Mouse (Mus musculus) hindbrain, postnatal 0 days (tissue): ENCODE measurements around the gene Tor1aip2. TPM values are rescaled to one million over a fixed set of nuclear protein-coding genes. Genes with fewer than 3 reads are reported as not detected.

Experiments
- ATAC-seq: fragments of 200-750 bp; cut with Nextera tagmentation; 2 replicates; pipeline ENCODE4 v1.8.0; 2017; ENCODE audit warnings: mild to moderate bottlenecking, moderate TSS enrichment, moderate library complexity
- DNase-seq: peaks from one replicate; pipeline ENCODE4 v3.0.0-alpha.2; 2015; ENCODE audit warnings: low spot score
- H3K27ac ChIP-seq: fragments of 300-500 bp; sonication (generic); 2 replicates; pipeline ENCODE4 v1.5.1; 2014; ENCODE audit warnings: mild to moderate bottlenecking
- H3K27me3 ChIP-seq: fragments of 300-500 bp; sonication (generic); 2 replicates; pipeline ENCODE4 v1.6.1; 2014; ENCODE audit warnings: low read length, mixed read lengths; ENCODE audit not compliant: insufficient read depth
- H3K36me3 ChIP-seq: fragments of 300-500 bp; sonication (generic); 2 replicates; pipeline ENCODE4 v1.6.1; 2014; ENCODE audit warnings: low read length, mixed read lengths; ENCODE audit not compliant: insufficient read depth
- H3K4me1 ChIP-seq: fragments of 300-500 bp; sonication (generic); 2 replicates; pipeline ENCODE4 v1.6.1; 2014; ENCODE audit warnings: antibody characterized with exemption, low read length, mixed read lengths; ENCODE audit not compliant: insufficient read depth
- H3K4me2 ChIP-seq: fragments of 300-500 bp; sonication (generic); 2 replicates; pipeline ENCODE4 v1.6.1; 2014; ENCODE audit warnings: low read depth, mild to moderate bottlenecking, low read length, moderate library complexity, mixed read lengths
- H3K4me3 ChIP-seq: fragments of 300-500 bp; sonication (generic); 2 replicates; pipeline ENCODE4 v1.5.1; 2014; ENCODE audit warnings: low read length
- H3K9ac ChIP-seq: fragments of 300-500 bp; sonication (generic); replicated peaks from 2 replicates; pipeline ENCODE4 v1.6.1; 2014; ENCODE audit warnings: mild to moderate bottlenecking, low read length, moderate library complexity, mixed read lengths
- H3K9me3 ChIP-seq: fragments of 300-500 bp; sonication (generic); 2 replicates; pipeline ENCODE4 v1.6.1; 2016; ENCODE audit warnings: low read length, mixed read lengths
- CTCF ChIP-seq: IDR thresholded peaks from 2 replicates; pipeline ENCODE4 v1.5.1; 2016; ENCODE audit warnings: antibody characterized with exemption, control low read depth, low read depth
- WGBS: fragments of 180-500 bp; shearing (Covaris S2); extraction: QIAGEN DNeasy Blood & Tissue Kit; methylation state at CpG from one replicate; pipeline ENCODE4 v1.1.7; 2014; 5-methylcytosine and 5-hydroxymethylcytosine counted together
- polyA plus RNA-seq: library from polyadenylated mRNA; unstranded; fragments of >200 nt; fragmentation: Nextera tagmentation; extraction: Ambion mirVana; gene quantifications from 2 replicates; pipeline ENCODE4 v1.2.1, GENCODE M21; 2015
- total RNA-seq: library from RNA; depleted of rRNA; stranded (reverse); fragments of >200 nt; gene quantifications from 2 replicates; pipeline ENCODE4 v1.2.3, GENCODE M21; 2014

Gene Tor1aip2
- total and polyA plus RNA-seq, 2 experiments from 2014 or later: 52.1 to 69.4 TPM

DNA sequence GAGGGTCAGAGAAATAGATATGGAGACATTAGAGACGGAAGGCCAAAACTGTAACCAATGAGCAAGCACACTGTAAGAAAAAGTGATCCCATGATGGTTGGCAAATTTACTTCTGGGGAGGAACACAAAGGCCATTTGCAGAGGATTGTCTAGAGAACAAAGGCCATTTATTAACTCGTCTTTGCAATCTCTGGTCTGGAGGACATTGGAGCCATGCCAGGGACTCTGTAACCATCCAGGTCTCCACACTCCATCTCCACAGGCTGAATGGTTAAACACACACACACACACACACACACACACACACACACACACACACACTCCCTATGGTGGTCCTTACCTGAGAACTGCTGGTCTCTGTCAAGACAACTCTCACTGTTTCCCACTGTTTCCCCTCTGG lies 70.2 kb downstream of the Tor1aip2 start:
- 57% methylated on average over 2 of the region's 2 CpGs for WGBS
- no peaks in the 10 kb centered on the region for H3K36me3 ChIP-seq
- H3K4me3 ChIP-seq: no peak overlapping the region
- no peaks in the 10 kb centered on the region for H3K9me3 ChIP-seq
- no peak for TF ChIP-seq CTCF
- no peak for ATAC-seq
- H3K27me3 ChIP-seq: no peaks in the 10 kb centered on the region
- no peak overlapping the region for H3K4me2 ChIP-seq
- no peak overlapping the region for H3K9ac ChIP-seq
- no peak for DNase-seq
- H3K4me1 ChIP-seq: no peaks in the 10 kb centered on the region
- H3K27ac ChIP-seq: no peak overlapping the region

DNA sequence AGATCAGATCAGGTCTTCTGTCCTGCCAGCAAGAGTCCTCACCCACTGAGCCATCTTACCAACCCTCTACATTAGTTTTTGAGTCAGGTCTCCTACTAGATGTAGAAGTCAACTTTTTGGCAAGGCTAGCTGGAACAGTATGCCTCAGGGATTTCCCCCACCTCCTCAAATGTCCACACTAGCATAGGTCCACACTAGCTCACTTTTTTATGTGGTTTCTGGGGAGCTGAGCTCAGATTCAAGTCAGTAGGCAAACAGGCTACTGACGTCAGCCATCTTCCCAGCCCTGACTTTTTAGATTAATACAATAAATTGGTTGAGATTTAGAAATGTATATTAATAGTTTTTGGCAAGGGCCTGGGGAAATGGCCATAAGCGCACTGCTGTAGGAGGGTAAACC lies 72.2 kb downstream of the Tor1aip2 start:
- H3K9ac ChIP-seq: no peak overlapping the region
- no peaks in the 10 kb centered on the region for H3K9me3 ChIP-seq
- no peaks in the 10 kb centered on the region for H3K4me1 ChIP-seq
- no peaks in the 10 kb centered on the region for H3K27me3 ChIP-seq
- no peaks in the 10 kb centered on the region for H3K36me3 ChIP-seq
- ATAC-seq (no peak), DNase-seq (no peak)
- no peak overlapping the region for H3K4me2 ChIP-seq
- TF ChIP-seq CTCF: no peak
- H3K27ac ChIP-seq: no peak overlapping the region
- no peak overlapping the region for H3K4me3 ChIP-seq
- 91% methylated on average over 2 of the region's 2 CpGs for WGBS

DNA sequence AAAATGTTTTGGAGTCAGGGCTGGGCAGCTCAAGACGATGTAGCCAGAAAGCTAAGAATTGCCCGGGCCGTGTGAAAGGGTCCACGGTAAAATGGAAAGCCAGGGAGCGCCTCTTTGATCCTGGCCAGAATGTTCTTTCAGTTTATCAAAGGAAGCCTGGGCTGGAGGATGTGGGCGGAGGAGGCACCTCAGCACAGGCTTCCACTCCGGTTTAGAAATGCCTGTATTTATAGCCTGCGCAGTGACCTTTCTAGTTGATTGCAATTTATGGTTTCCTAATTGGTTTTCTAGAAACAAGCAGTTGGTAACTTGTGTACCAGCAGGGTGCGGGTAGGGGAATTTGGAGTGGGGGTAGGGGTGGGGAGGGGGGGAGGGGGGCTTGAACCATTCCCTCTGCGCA lies 73.2 kb downstream of the Tor1aip2 start:
- Histone ChIP-seq H3K4me2 (no peak overlapping the region), H3K36me3 (no peaks in the 10 kb centered on the region), H3K4me1 (no peaks in the 10 kb centered on the region), H3K9ac (no peak overlapping the region), H3K27me3 (no peaks in the 10 kb centered on the region), H3K4me3 (no peak overlapping the region), H3K9me3 (no peaks in the 10 kb centered on the region), H3K27ac (no peak overlapping the region)
- 59% methylated on average over 10 of the region's 10 CpGs for WGBS
- DNase-seq (no peak), ATAC-seq (no peak)
- no peak for TF ChIP-seq CTCF

DNA sequence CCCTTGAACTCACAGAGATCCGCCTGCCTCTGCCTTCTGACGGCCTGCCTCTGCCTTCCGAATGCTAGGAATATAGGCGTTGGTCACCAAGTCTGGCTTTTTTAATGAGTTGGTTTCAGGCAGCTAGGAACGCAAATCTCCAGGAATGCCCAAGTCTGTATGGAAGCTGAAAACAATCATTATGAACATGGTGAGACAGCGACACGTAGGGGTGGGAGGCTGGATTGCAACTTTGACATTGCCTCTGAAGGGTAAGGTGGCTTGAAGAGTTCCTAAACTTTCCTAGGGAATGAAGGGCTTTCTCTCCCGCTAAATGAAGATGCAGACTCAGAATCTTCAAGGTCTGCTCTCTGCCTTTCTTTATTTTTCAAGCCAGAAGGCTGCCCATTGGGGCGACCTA lies 75.9 kb downstream of the Tor1aip2 start:
- peak; percentile 39; the same call in 1 of the 2 replicates for TF ChIP-seq CTCF
- DNase-seq: no peak
- Histone ChIP-seq H3K4me3 (no peak overlapping the region), H3K4me2 (no peak overlapping the region), H3K27me3 (no peaks in the 10 kb centered on the region), H3K4me1 (no peaks in the 10 kb centered on the region), H3K36me3 (no peaks in the 10 kb centered on the region), H3K27ac (no peak overlapping the region), H3K9ac (no peak overlapping the region), H3K9me3 (no peaks in the 10 kb centered on the region)
- no peak for ATAC-seq
- 77% methylated on average over 9 of the region's 9 CpGs for WGBS

DNA sequence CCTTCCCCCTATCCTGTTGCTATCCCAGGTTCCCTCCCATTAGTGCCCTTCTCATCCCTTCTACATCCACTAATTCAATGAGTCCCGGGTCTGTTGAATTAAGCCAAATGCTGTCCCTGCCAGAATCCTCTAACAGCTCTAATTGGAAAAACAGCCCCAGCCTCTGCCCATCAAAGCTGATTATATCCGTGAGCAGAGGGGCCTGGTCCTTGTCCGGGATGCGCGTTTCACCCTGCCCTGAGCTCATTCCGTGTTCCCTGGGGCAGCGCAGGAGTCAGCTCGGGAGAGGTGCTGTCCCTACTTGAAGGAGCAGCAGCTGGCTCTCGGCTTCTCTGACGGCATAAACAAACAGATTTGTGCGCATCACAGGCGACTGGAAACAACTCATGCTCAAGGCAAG lies 76.5 kb downstream of the Tor1aip2 start:
- no peaks in the 10 kb centered on the region for H3K4me1 ChIP-seq
- no peaks in the 10 kb centered on the region for H3K27me3 ChIP-seq
- H3K4me3 ChIP-seq: no peak overlapping the region
- H3K27ac ChIP-seq: no peak overlapping the region
- no peak for DNase-seq
- no peak for TF ChIP-seq CTCF
- WGBS: 26% methylated on average over 12 of the region's 12 CpGs
- no peak overlapping the region for H3K9ac ChIP-seq
- H3K4me2 ChIP-seq: no peak overlapping the region
- no peak for ATAC-seq
- H3K9me3 ChIP-seq: no peaks in the 10 kb centered on the region
- no peaks in the 10 kb centered on the region for H3K36me3 ChIP-seq

DNA sequence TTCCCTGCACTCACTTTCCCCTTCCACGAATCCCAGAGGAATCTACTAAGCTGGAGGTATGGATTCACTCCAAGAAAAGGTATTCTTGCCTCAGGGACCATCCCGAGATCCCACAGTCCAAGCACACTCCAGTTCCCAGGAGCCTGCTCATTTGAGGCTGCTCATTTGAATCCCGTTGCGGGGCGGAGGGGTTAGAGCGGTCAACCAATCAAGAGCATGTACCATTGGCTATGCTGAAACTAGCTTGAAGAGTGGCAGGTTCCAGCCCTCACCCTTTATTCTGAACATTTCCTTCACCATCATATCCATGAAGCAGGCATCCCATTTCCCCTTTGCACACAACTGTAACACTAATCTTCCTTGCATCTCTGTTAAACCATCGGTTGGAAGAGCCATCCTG lies 76.9 kb downstream of the Tor1aip2 start:
- Histone ChIP-seq H3K4me1 (no peaks in the 10 kb centered on the region), H3K4me2 (no peak overlapping the region), H3K27ac (no peak overlapping the region), H3K9me3 (no peaks in the 10 kb centered on the region), H3K27me3 (no peaks in the 10 kb centered on the region), H3K4me3 (no peak overlapping the region), H3K9ac (no peak overlapping the region), H3K36me3 (no peaks in the 10 kb centered on the region)
- no peak for TF ChIP-seq CTCF
- ATAC-seq (no peak), DNase-seq (no peak)
- WGBS: 50% methylated on average over 7 of the region's 7 CpGs

DNA sequence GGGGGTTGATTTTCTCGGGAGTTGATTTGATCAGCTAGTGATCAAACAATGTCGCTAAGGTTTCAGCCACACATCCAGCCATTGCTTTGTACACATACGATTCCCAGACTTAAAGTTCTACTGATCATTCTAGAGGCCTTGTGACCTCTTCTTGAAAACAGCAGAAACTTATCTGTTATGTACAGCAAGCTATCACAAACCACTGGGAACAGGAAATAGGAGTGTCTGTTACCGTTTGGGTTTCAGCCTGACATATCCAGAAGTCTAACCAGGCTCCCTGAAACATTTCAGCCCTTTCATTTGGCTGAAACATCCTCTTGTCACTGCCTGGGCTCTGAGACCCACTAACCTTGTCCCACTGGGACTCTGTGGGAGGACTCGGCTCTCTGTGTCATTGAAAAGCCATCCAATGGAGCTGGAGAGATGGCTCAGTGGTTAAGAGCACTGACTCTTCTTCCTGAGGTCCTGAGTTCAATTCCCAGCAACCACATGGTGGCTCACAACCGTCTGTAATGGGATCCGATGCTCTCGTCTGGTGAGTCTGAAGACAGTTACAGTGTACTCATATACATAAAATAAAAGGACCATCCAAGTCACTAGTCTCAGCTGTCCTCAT lies 78.8 kb downstream of the Tor1aip2 start:
- ATAC-seq: no peak
- H3K36me3 ChIP-seq: no peaks in the 10 kb centered on the region
- 82% methylated on average over 8 of the region's 8 CpGs for WGBS
- H3K27ac ChIP-seq: no peak overlapping the region
- H3K4me3 ChIP-seq: no peak overlapping the region
- no peaks in the 10 kb centered on the region for H3K9me3 ChIP-seq
- no peak overlapping the region for H3K4me2 ChIP-seq
- H3K9ac ChIP-seq: no peak overlapping the region
- no peak for TF ChIP-seq CTCF
- H3K27me3 ChIP-seq: no peaks in the 10 kb centered on the region
- DNase-seq: no peak
- H3K4me1 ChIP-seq: no peaks in the 10 kb centered on the region
